Mouse (Mus musculus) heart, embryonic 12.5 days (tissue): ENCODE data around the gene Wasf2. TPM values are rescaled to one million over a fixed set of nuclear protein-coding genes. Genes with fewer than 3 reads are reported as not detected.
A peak's percentile ranks its signal among the peaks of the same experiment; 100 is the strongest.
"Not testable (repeated sequence)": the region's sequence is repeated elsewhere in the genome, so short reads cannot be mapped to it uniquely, and the experiment has no call there.

Experiments
- ATAC-seq: fragments of 200-750 bp; cut with Nextera tagmentation; 2 replicates; pipeline ENCODE4 v1.8.0; 2017; ENCODE audit warnings: moderate TSS enrichment, moderate library complexity; ENCODE audit not compliant: insufficient number of reproducible peaks, low FRiP score
- H3K27ac ChIP-seq: fragments of 300-500 bp; sonication (generic); 2 replicates; pipeline ENCODE4 v1.5.1; 2016; ENCODE audit warnings: mild to moderate bottlenecking, moderate library complexity; ENCODE audit not compliant: poor library complexity, severe bottlenecking
- H3K27me3 ChIP-seq: fragments of 300-500 bp; sonication (generic); replicated peaks from 2 replicates; pipeline ENCODE4 v1.6.1; 2016; ENCODE audit warnings: mild to moderate bottlenecking, moderate library complexity
- H3K36me3 ChIP-seq: fragments of 300-500 bp; sonication (generic); 2 replicates; pipeline ENCODE4 v1.6.1; 2016; ENCODE audit warnings: mild to moderate bottlenecking, moderate library complexity
- H3K4me1 ChIP-seq: fragments of 300-500 bp; sonication (generic); replicated peaks from 2 replicates; pipeline ENCODE4 v1.6.1; 2016; ENCODE audit warnings: mild to moderate bottlenecking
- H3K4me2 ChIP-seq: fragments of 300-500 bp; sonication (generic); 2 replicates; pipeline ENCODE4 v1.6.1; 2016; ENCODE audit warnings: mild to moderate bottlenecking, moderate library complexity
- H3K4me3 ChIP-seq: fragments of 300-500 bp; sonication (generic); 2 replicates; pipeline ENCODE4 v1.5.1; 2016; ENCODE audit warnings: mild to moderate bottlenecking
- H3K9ac ChIP-seq: fragments of 300-500 bp; sonication (generic); 2 replicates; pipeline ENCODE4 v1.6.1; 2016; ENCODE audit warnings: mild to moderate bottlenecking, moderate library complexity
- H3K9me3 ChIP-seq: fragments of 300-500 bp; sonication (generic); replicated peaks from 2 replicates; pipeline ENCODE4 v1.6.1; 2016; ENCODE audit warnings: mild to moderate bottlenecking, moderate library complexity
- WGBS: fragments of 180-500 bp; shearing (Covaris S2); methylation state at CpG from one replicate; pipeline ENCODE4 v1.1.7; 2016; 5-methylcytosine and 5-hydroxymethylcytosine counted together
- polyA plus RNA-seq: library from polyadenylated mRNA; unstranded; fragments of >200 nt; fragmentation: Nextera tagmentation; extraction: Ambion mirVana; gene quantifications from 2 replicates; pipeline ENCODE4 v1.2.1, GENCODE M21; 2016

The Wasf2 gene
- polyA plus RNA-seq, 1 experiment from 2014 or later = 68.5 TPM

- peak overlapping the region; percentile 47; the same call in 1 of the 2 replicates for H3K9ac ChIP-seq
- H3K4me3 ChIP-seq = no peak overlapping the region
- 71% methylated on average over 4 of the region's 4 CpGs for WGBS
- H3K4me1 ChIP-seq = peaks cover 97% of the 10 kb centered on the region
- no peaks in the 10 kb centered on the region for H3K9me3 ChIP-seq
- H3K27me3 ChIP-seq = no peaks in the 10 kb centered on the region
- H3K36me3 ChIP-seq = no peaks in the 10 kb centered on the region
- ATAC-seq = no peak
- peak overlapping the region; percentile 39; the same call in 1 of the 2 replicates for H3K4me2 ChIP-seq
- H3K27ac ChIP-seq = peak overlapping the region; percentile 96
These were observed 40.5 kb upstream of the Wasf2 start for GRCm38 (mm10) chr4:133089802-133090201.

- ATAC-seq = peak; percentile 2; the same call in 1 of the 2 replicates
- Histone ChIP-seq H3K9ac (peak overlapping the region; percentile 47), H3K9me3 (no peaks in the 10 kb centered on the region), H3K4me2 (peak overlapping the region; percentile 39), H3K4me1 (peaks cover 97% of the 10 kb centered on the region), H3K36me3 (no peaks in the 10 kb centered on the region), H3K4me3 (no peak overlapping the region), H3K27me3 (no peaks in the 10 kb centered on the region), H3K27ac (peak overlapping the region; percentile 96)
- WGBS = 25% methylated on average over 8 of the region's 8 CpGs
These were observed 40.0 kb upstream of the Wasf2 start for GRCm38 (mm10) chr4:133090276-133090719.

GRCm38 (mm10) chr4:133090720-133091458 is 39.4 kb upstream of the Wasf2 start:
- no peaks in the 10 kb centered on the region for H3K9me3 ChIP-seq
- no peak overlapping the region for H3K4me3 ChIP-seq
- H3K9ac ChIP-seq = peak overlapping the region; percentile 47
- H3K4me1 ChIP-seq = peaks cover 96% of the 10 kb centered on the region
- peak overlapping the region; percentile 96 for H3K27ac ChIP-seq
- H3K27me3 ChIP-seq = no peaks in the 10 kb centered on the region
- H3K36me3 ChIP-seq = no peaks in the 10 kb centered on the region
- ATAC-seq = peak; percentile 63
- H3K4me2 ChIP-seq = peak overlapping the region; percentile 39
- 10% methylated on average over 18 of the region's 18 CpGs for WGBS

GRCm38 (mm10) chr4:133091459-133091785 is 38.9 kb upstream of the Wasf2 start:
- no peaks in the 10 kb centered on the region for H3K9me3 ChIP-seq
- peak overlapping the region; percentile 96 for H3K27ac ChIP-seq
- no peak for ATAC-seq
- H3K4me3 ChIP-seq = no peak overlapping the region
- H3K27me3 ChIP-seq = no peaks in the 10 kb centered on the region
- WGBS = 42% methylated on average over 4 of the region's 4 CpGs
- H3K9ac ChIP-seq = peak overlapping the region; percentile 32; the same call in 1 of the 2 replicates
- H3K4me1 ChIP-seq = peaks cover 91% of the 10 kb centered on the region
- H3K4me2 ChIP-seq = peak overlapping the region; percentile 39
- H3K36me3 ChIP-seq = no peaks in the 10 kb centered on the region

- 4% methylated on average over 18 of the region's 18 CpGs for WGBS
- peak overlapping the region; percentile 96 for H3K27ac ChIP-seq
- 0 out of 2 replicates have a peak, but pooled peaks have one; percentile 10 for ATAC-seq
- peak overlapping the region; percentile 25; the same call in 1 of the 2 replicates for H3K4me3 ChIP-seq
- H3K4me2 ChIP-seq = peak overlapping the region; percentile 58
- H3K9ac ChIP-seq = peak overlapping the region; percentile 63
- no peaks in the 10 kb centered on the region for H3K36me3 ChIP-seq
- peaks cover 80% of the 10 kb centered on the region for H3K4me1 ChIP-seq
- H3K27me3 ChIP-seq = no peaks in the 10 kb centered on the region
- no peaks in the 10 kb centered on the region for H3K9me3 ChIP-seq
These were observed 37.8 kb upstream of the Wasf2 start for GRCm38 (mm10) chr4:133092453-133092901.

GRCm38 (mm10) chr4:133093056-133093455 is 37.2 kb upstream of the Wasf2 start:
- no peaks in the 10 kb centered on the region for H3K36me3 ChIP-seq
- H3K4me3 ChIP-seq = no peak overlapping the region
- peak overlapping the region; percentile 6 for H3K4me2 ChIP-seq
- no peak for ATAC-seq
- H3K27ac ChIP-seq = peak overlapping the region; percentile 96
- no peaks in the 10 kb centered on the region for H3K27me3 ChIP-seq
- no peaks in the 10 kb centered on the region for H3K9me3 ChIP-seq
- peaks cover 75% of the 10 kb centered on the region for H3K4me1 ChIP-seq
- WGBS = 46% methylated on average over 6 of the region's 6 CpGs
- H3K9ac ChIP-seq = peak overlapping the region; percentile 63

GRCm38 (mm10) chr4:133093481-133094033 is 36.7 kb upstream of the Wasf2 start:
- 6% methylated on average over 6 of the region's 6 CpGs for WGBS
- peaks cover 71% of the 10 kb centered on the region for H3K4me1 ChIP-seq
- ATAC-seq = 0 out of 2 replicates have a peak, but pooled peaks have one; percentile 12
- H3K4me2 ChIP-seq = peak overlapping the region; percentile 6
- H3K27me3 ChIP-seq = no peaks in the 10 kb centered on the region
- no peaks in the 10 kb centered on the region for H3K9me3 ChIP-seq
- peak overlapping the region; percentile 63; the same call in 1 of the 2 replicates for H3K9ac ChIP-seq
- H3K36me3 ChIP-seq = no peaks in the 10 kb centered on the region
- peak overlapping the region; percentile 96 for H3K27ac ChIP-seq
- no peak overlapping the region for H3K4me3 ChIP-seq

GRCm38 (mm10) chr4:133094255-133094654 is 36.0 kb upstream of the Wasf2 start:
- peak overlapping the region; percentile 96 for H3K27ac ChIP-seq
- WGBS = 20% methylated on average over 1 of the region's 1 CpGs
- no peak for ATAC-seq
- 0 out of 2 replicates have a peak overlapping the region, but pooled peaks have one; percentile 10 for H3K9ac ChIP-seq
- no peak overlapping the region for H3K4me3 ChIP-seq
- H3K36me3 ChIP-seq = no peaks in the 10 kb centered on the region
- no peaks in the 10 kb centered on the region for H3K27me3 ChIP-seq
- H3K4me1 ChIP-seq = peaks cover 66% of the 10 kb centered on the region
- no peak overlapping the region; the same call in 1 of the 2 replicates for H3K4me2 ChIP-seq
- no peaks in the 10 kb centered on the region for H3K9me3 ChIP-seq

- Histone ChIP-seq H3K4me3 (peak overlapping the region; percentile 26), H3K9me3 (no peaks in the 10 kb centered on the region), H3K9ac (peak overlapping the region; percentile 59), H3K27ac (peak overlapping the region; percentile 96), H3K4me1 (peaks cover 57% of the 10 kb centered on the region), H3K27me3 (no peaks in the 10 kb centered on the region), H3K36me3 (no peaks in the 10 kb centered on the region), H3K4me2 (peak overlapping the region; percentile 59)
- peak; percentile 19 for ATAC-seq
- WGBS = 29% methylated on average over 16 of the region's 16 CpGs
These were observed 35.2 kb upstream of the Wasf2 start for GRCm38 (mm10) chr4:133094936-133095733.

GRCm38 (mm10) chr4:133095734-133096065 is 34.6 kb upstream of the Wasf2 start:
- peak overlapping the region; percentile 59 for H3K4me2 ChIP-seq
- peak overlapping the region; percentile 59 for H3K9ac ChIP-seq
- H3K4me3 ChIP-seq = peak overlapping the region; percentile 26
- not testable (repeated sequence) for H3K27me3 ChIP-seq, H3K9me3 ChIP-seq, H3K36me3 ChIP-seq, ATAC-seq
- H3K27ac ChIP-seq = peak overlapping the region; percentile 96
- H3K4me1 ChIP-seq = peaks cover 51% of the 10 kb centered on the region
- 12% methylated on average over 3 of the region's 3 CpGs for WGBS

- H3K27ac ChIP-seq, H3K36me3 ChIP-seq, H3K9me3 ChIP-seq, H3K4me2 ChIP-seq, H3K27me3 ChIP-seq, H3K9ac ChIP-seq, ATAC-seq: not testable (repeated sequence)
- Histone ChIP-seq H3K4me1 (peaks cover 42% of the 10 kb centered on the region), H3K4me3 (peak overlapping the region; percentile 44)
- WGBS = under 1% methylated on average over 12 of the region's 26 CpGs
These were observed 33.6 kb upstream of the Wasf2 start for GRCm38 (mm10) chr4:133096671-133097070.
